Mouse (Mus musculus) small intestine, adult 2 months (tissue): ENCODE results near the gene Ttll12.

ENCODE experiments used
- CTCF ChIP-seq: fragments of 200-500 bp; IDR thresholded peaks from 2 replicates; pipeline ENCODE4 v1.5.1; 2012; ENCODE audit warnings: low read depth, mild to moderate bottlenecking, control low read depth, inconsistent platforms, low read length, moderate library complexity, mixed read lengths; ENCODE audit not compliant: insufficient replicate concordance, insufficient read length; ENCODE audit errors: extremely low read depth
- POLR2A ChIP-seq: fragments of 200-500 bp; IDR thresholded peaks from 2 replicates; pipeline ENCODE4 v1.6.1; 2012; ENCODE audit warnings: low read depth, mild to moderate bottlenecking, control low read depth, inconsistent platforms, low read length, moderate library complexity

DNA sequence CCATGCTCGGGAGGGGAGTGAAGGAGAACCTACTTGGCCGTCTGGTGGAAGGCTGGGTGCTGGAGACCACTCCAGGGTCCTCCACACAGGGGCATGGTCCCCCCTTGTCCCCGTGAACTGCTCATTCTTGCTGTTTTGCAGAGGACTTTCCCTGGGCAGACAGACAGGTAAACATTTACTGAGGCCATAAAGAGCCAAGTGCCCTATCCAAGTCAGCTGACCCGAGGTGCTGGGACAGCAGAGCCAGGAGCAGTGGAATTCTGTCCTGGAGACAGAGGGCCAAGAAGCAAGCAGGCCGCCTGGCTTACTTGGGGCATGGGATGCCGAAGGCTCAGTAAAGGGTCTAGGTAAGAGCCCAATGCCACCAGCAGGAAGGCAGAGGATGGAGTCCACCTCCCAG is 64.3 kb downstream of the Ttll12 start:
- TF ChIP-seq CTCF (no peak), POLR2A (no peak)
